Mouse (Mus musculus) urinary bladder, postnatal 10 days (tissue): ENCODE results near the gene Tle2.

Source experiments
- DNase-seq: peaks from one replicate; pipeline ENCODE4 v3.0.0; 2022; ENCODE audit warnings: low spot score

Gene Tle2

DNA sequence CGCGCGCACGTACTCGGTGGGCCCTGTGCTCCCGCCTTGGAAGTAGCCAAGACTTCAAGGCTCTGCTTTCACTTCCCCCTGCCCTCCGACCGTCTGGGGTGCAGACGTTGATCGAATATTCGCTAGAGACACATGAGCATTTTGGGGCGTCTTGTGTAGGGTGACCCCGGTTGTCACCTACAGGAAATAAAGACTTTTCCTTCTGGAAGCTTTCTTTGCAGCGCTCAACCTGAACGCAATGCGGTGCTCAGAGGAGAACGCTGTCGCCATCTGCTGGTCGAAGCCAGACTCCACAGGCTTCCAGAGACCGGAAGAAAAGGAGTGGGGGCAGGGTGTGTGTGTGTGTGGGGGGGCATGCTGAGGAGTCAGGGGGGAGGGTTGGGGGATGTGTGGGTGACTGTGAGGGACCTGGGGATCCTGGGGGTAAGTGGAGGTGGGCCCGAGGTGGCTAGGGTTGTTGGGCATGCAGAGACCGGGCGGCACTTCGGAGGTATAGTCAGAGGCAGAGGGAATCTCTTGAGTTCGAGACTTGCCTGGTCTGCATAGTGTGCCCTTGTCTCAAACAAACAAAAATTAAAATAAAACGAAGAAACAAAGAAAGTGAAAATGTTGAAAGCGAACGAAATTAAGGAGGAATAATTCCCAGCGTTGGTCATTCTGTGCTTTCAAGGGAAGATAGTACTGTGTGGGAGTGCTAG, 30.8 kb downstream of the Tle2 start:
- peak; percentile 65 for DNase-seq

- DNase-seq: no peak
These were observed 31.3 kb downstream of the Tle2 start for GRCm38 (mm10) chr10:81605666-81605973.

DNA sequence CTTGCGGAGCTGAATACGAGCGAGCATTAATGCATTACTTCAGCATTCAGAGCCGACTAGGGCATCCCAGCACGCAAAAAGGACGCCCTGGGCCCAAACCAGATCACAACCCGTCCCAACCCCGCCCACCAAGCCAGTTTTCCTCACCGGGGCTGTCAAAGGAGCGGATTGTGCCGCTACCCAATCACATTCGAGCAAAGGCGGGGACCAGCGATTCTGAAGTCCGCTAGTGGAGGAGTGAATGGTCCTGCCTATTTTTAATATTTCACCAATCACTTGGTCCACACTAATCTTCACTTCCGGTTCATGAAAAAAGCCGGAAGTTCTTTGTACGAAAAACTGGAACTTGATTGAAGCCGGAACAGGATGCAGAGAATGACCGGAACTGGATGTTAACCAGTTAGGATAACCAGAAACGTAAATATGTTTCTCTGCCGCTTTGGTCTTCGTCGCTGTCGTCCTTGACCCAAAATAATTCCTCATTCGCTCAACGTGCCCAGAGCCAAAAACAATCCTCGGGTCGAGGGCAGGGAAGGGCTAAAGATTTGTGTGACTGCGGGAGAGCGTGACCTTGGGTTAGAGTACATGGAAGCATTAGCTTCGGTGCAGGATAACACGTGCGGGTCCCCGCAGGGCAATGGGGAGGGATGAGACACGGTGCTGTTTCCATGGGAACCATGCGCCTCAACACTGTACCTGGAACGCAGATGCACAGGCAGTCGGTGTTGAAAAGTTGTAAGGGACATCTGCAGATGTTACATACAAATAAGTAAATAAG, 31.8 kb downstream of the Tle2 start, which contains the start of gene BC025920:
Gene BC025920 (plus strand): TSS at position 297 of the 778 bp plus-strand sequence.
- peak; percentile 81 for DNase-seq

DNA sequence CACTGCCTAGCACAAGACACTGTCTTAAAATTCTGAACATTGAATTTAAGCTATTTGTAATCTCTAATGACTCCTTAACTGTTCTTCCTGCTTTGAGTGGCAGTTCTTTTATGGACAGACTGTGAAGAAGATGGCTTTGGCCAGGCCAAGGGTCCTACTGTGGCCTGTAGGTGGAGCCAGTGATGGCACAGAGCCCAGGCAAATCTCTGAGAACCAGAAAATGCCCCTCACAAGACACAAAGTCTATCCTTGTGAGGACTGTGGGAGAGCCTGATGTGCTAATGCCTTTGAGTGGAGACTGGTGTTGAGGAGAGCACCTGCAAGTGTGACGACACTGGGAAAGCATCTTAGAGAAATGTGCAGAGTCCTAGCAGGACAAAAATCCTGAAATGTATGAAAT, 33.9 kb downstream of the Tle2 start:
- no peak for DNase-seq

DNA sequence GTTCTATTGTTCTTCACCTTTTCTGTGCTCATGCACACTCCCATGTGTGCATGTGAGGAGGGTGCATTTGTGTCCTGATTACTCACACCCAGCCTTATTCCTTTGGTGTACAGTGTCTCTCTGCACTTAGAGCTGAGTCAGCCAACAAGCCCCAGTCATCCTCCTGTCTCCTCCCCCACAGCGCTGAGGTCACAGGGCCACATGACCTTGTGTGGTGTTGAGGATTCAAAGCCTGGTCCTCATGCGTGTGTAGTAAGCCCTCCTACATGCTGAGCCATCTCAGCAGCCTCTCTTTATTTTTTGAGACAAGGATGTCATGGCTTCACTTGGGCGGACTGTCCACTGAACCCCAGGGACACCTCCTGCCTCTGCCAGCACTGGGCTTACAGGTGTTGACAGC, 38.4 kb downstream of the Tle2 start:
- no peak for DNase-seq

GRCm38 (mm10) chr10:81615486-81615885, 41.1 kb downstream of the Tle2 start:
- no peak for DNase-seq

- no peak for DNase-seq
These were observed 45.6 kb downstream of the Tle2 start for GRCm38 (mm10) chr10:81619976-81620375.

GRCm38 (mm10) chr10:81620786-81621185, 46.4 kb downstream of the Tle2 start:
- DNase-seq: no peak

DNA sequence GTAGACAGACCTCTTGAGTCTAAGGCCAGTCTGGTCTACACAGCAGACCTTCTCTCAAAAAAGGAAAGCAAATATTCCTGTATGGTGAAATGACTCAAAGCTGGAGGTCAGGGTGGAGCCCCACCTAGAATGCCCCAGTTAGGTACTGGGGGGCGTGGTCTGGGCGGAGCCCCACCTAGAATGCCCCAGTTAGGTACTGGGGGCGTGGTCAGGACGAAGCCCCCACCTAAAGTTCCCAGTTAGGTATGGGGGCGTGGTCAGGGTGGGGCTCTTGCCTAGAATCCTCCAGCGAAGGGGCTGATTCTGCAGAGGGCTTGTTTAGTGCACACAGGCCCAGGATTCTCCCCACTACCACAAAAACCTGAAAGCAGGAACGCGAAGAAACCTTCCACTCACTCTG, 49.1 kb downstream of the Tle2 start:
- DNase-seq: no peak

- DNase-seq: no peak
These were observed 52.0 kb downstream of the Tle2 start for GRCm38 (mm10) chr10:81626101-81626993.

DNA sequence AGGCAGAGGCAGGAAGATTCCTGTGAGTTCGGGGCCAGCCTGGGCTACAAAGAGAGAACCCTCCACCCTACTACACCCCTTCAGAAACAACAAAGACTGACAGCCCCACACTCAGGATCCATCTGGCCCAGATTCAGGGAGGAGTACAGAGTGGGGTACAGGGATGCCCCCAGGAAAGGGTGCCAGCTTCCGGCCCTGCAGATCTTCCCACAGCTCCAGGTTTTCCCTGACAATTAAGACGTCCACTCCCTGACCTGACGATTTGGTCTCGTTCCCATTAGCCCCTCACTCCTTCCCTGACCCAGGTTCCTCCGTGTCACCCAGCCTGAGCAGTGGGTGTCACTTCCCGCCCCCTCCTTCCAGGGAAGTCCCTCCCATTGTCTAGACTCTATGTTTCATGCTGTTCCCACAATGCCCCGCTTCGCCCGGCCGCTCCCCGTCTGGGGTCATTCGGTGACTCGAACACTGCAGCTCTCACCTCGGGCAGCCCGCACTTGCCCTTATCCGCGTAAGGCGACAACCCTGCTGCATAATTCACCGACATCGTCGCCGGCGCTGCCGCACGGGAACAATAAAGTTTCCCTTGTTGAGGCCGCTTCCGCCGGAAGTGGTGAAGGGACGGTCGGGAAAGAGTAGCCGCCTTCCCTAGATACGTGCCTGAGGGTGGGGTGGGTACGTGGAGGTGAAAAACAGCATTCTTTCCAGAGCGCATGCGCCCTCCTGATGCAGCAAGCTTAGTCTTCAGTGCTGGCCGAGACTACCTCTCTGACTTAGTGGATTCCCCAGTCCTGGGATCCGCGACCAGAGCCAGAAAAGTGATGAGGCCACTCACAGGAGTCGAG, 52.9 kb downstream of the Tle2 start, which contains the start of gene Sirt6:
Gene Sirt6 (minus strand): TSS at position 804 of the 842 bp plus-strand sequence.
- peak; percentile 74 for DNase-seq

GRCm38 (mm10) chr10:81627836-81628220, 53.5 kb downstream of the Tle2 start:
- no peak for DNase-seq

DNA sequence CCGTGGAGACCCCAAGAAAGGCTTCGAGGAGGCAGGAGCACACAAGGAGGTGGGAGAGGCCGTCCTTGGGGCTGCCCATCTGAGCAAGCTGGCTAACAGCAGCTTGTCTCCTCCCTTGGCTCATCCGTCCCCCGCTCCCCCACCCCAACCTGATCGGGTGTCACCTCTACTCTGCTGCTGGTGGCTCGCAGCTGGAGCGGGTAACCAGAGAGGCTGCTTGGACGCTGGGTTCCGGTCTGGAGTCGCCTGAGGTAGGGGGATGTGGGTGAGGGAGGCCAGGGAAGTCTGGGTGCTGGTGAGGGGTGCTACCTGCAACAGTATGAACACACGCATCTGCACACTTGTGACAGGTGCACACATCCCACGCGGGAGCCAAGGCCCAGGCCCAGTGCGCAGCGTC, 54.0 kb downstream of the Tle2 start, which contains the start of gene Ankrd24:
Gene Ankrd24 (plus strand): TSS at position 151 of the 400 bp plus-strand sequence.
- no peak for DNase-seq

DNA sequence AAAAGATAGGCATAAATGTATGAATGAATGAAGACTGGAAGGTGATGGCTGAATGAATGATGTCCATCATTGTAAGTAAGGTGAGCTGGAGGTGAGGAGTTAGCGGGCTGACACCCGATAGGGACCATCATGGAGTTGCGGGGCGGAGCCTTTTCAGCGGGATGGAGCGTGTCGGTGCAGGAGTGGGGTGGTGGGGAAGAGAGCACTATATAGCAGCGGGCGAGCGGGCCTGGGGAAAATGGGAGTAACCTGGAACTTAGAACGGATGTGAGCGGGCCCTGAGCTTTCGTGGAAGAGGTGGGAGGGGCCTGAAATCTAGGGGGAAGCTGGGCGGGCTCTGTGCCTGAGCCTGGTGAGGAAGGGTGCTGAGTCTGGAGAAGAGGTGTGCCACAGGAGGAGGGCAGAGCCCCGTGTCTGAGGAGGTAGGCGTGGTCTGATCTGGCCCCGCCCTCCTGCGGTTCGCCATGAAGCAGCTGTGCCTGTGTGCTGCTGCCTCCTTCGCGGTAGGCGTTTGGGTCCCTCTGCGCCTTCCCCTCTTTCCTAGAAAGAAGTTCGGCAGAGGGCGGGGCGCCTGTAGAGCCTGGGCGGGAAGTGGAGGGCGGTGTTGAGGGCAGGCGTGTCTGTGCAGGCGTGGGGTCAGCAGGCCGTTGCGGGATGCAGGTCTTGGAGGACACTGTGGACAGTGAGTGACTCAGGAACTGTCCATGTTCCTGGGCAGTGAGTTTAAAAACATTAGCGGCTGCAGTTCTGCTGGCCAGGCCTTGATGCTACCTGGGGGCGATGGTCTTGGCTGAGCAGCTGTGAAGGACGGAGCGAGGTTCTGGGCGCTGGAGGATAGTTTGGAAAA, 59.1 kb downstream of the Tle2 start:
- DNase-seq: no peak

- no peak for DNase-seq
These were observed 62.0 kb downstream of the Tle2 start for GRCm38 (mm10) chr10:81636338-81636737.

GRCm38 (mm10) chr10:81638101-81638500, 63.7 kb downstream of the Tle2 start:
- no peak for DNase-seq
